Mouse (Mus musculus): ENCODE measurements at regions not wholly inside any gene's neighbourhood (a gene's known extent, or its start where the extent isn't known, plus 50 kb on each side); places are given as distances from the start of the nearest gene placed in this dataset.

DNA sequence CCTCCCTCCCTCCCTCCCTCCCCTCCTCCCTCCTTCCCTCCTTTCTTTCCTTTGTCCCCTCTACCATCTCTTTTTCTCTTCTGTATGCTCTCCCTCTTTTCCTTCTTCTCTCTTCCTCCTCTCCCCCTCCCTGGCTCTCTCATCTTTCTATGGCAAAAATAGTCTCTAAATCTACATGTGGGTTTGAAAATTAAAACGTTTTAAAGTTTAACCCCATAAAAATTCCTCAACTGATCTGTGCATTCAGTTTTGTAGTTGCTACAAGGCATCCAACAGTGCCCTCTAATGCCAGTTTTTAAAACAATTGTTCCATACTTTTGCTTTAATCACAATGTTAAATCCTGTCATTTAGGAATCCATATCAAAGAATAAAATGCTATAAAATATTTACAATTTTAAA lies 1027.5 kb upstream of the Celf2 start:
- TF ChIP-seq CTCF (conservative IDR thresholded peaks at IDR 0.05; ENCODE audit: low read length) (no peak), NANOG (IDR thresholded peaks at IDR 0.05; ENCODE audit: borderline replicate concordance, low read length) (no peak), POU5F1 (IDR thresholded peaks at IDR 0.05; ENCODE audit: borderline replicate concordance, low read length) (no peak)
